Mouse (Mus musculus) lung, embryonic 14.5 days (tissue): ENCODE measurements at regions not wholly inside any gene's neighbourhood (a gene's known extent, or its start where the extent isn't known, plus 50 kb on each side); places are given as distances from the start of the nearest gene placed in this dataset.
A peak's percentile ranks its signal among the peaks of the same experiment; 100 is the strongest.
"Not testable (repeated sequence)": the region's sequence is repeated elsewhere in the genome, so short reads cannot be mapped to it uniquely, and the experiment has no call there.

Experiments used
- ATAC-seq: fragments of 200-750 bp; cut with Nextera tagmentation; 2 replicates; pipeline ENCODE4 v1.8.0; 2017; ENCODE audit warnings: mild to moderate bottlenecking, moderate TSS enrichment, moderate library complexity; ENCODE audit not compliant: insufficient read depth
- DNase-seq: peaks from one replicate; pipeline ENCODE4 v3.0.0-alpha.2; 2015
- H3K27ac ChIP-seq: fragments of 300-500 bp; sonication (generic); 2 replicates; pipeline ENCODE4 v1.5.1; 2014; ENCODE audit warnings: low read depth, mild to moderate bottlenecking, moderate library complexity
- H3K27me3 ChIP-seq: fragments of 300-500 bp; sonication (generic); 2 replicates; pipeline ENCODE4 v1.6.1; 2014; ENCODE audit warnings: low read length, control low read depth; ENCODE audit not compliant: insufficient read depth
- H3K36me3 ChIP-seq: fragments of 300-500 bp; sonication (generic); 2 replicates; pipeline ENCODE4 v1.6.1; 2014; ENCODE audit warnings: control low read depth; ENCODE audit not compliant: insufficient read depth
- H3K4me1 ChIP-seq: fragments of 300-500 bp; sonication (generic); 2 replicates; pipeline ENCODE4 v1.6.1; 2014; ENCODE audit warnings: antibody characterized with exemption, control low read depth; ENCODE audit not compliant: insufficient read depth
- H3K4me2 ChIP-seq: fragments of 300-500 bp; sonication (generic); 2 replicates; pipeline ENCODE4 v1.6.1; 2014; ENCODE audit warnings: mild to moderate bottlenecking
- H3K4me3 ChIP-seq: fragments of 300-500 bp; sonication (generic); 2 replicates; pipeline ENCODE4 v1.5.1; 2014; ENCODE audit warnings: low read depth, low read length
- H3K9ac ChIP-seq: fragments of 300-500 bp; sonication (generic); 2 replicates; pipeline ENCODE4 v1.6.1; 2014
- H3K9me3 ChIP-seq: fragments of 300-500 bp; sonication (generic); 2 replicates; pipeline ENCODE4 v1.6.1; 2016; ENCODE audit warnings: low read depth, low read length, control low read depth
- CTCF ChIP-seq: IDR thresholded peaks from 2 replicates; pipeline ENCODE4 v1.5.1; 2016; ENCODE audit warnings: antibody characterized with exemption, low read depth
- WGBS: fragments of 180-500 bp; shearing (Covaris S2); extraction: QIAGEN DNeasy Blood & Tissue Kit; methylation state at CpG from one replicate; pipeline ENCODE4 v1.1.7; 2014; 5-methylcytosine and 5-hydroxymethylcytosine counted together

GRCm38 (mm10) chr13:78904102-78904501 lies 704.5 kb upstream of the Nr2f1 start:
- ATAC-seq (no peak), DNase-seq (no peak)
- H3K27me3 ChIP-seq, result no peaks in the 10 kb centered on the region
- H3K9me3 ChIP-seq, result no peaks in the 10 kb centered on the region
- no peak overlapping the region for H3K9ac ChIP-seq
- H3K4me2 ChIP-seq, result no peak overlapping the region
- H3K27ac ChIP-seq, result no peak overlapping the region
- no peak overlapping the region for H3K4me3 ChIP-seq
- peaks cover 5% of the 10 kb centered on the region; the same call in 1 of the 2 replicates for H3K4me1 ChIP-seq
- no peaks in the 10 kb centered on the region for H3K36me3 ChIP-seq
- no peak for TF ChIP-seq CTCF

GRCm38 (mm10) chr13:78900693-78901092 lies 701.1 kb upstream of the Nr2f1 start:
- Histone ChIP-seq H3K27me3 (no peaks in the 10 kb centered on the region), H3K27ac (no peak overlapping the region), H3K4me2 (no peak overlapping the region), H3K9ac (no peak overlapping the region), H3K4me3 (no peak overlapping the region), H3K9me3 (no peaks in the 10 kb centered on the region), H3K4me1 (peaks cover 5% of the 10 kb centered on the region; the same call in 1 of the 2 replicates), H3K36me3 (no peaks in the 10 kb centered on the region)
- DNase-seq, result peak; percentile 84
- 20% methylated on average over 1 of the region's 1 CpGs for WGBS
- TF ChIP-seq CTCF, result no peak
- ATAC-seq, result peak; percentile 56; the same call in 1 of the 2 replicates

GRCm38 (mm10) chr13:78892252-78892651 lies 692.7 kb upstream of the Nr2f1 start:
- ATAC-seq, result no peak
- WGBS, result 75% methylated on average over 2 of the region's 2 CpGs
- Histone ChIP-seq H3K36me3 (no peaks in the 10 kb centered on the region), H3K27ac (no peak overlapping the region), H3K9ac (no peak overlapping the region), H3K4me2 (no peak overlapping the region), H3K9me3 (no peaks in the 10 kb centered on the region), H3K4me1 (no peaks in the 10 kb centered on the region), H3K4me3 (no peak overlapping the region), H3K27me3 (no peaks in the 10 kb centered on the region)
- TF ChIP-seq CTCF, result no peak
- DNase-seq, result no peak

- ATAC-seq, result peak; percentile 89
- whole genome bisulfite sequencing, result 29% methylated on average over 1 of the region's 1 CpGs
- H3K36me3 ChIP-seq, result no peaks in the 10 kb centered on the region
- H3K27me3 ChIP-seq, result no peaks in the 10 kb centered on the region
- H3K4me3 ChIP-seq, result no peak overlapping the region
- peak; percentile 73 for DNase-seq
- no peak for TF ChIP-seq CTCF
- H3K4me1 ChIP-seq, result no peaks in the 10 kb centered on the region
- peak overlapping the region; percentile 58; the same call in 1 of the 2 replicates for H3K27ac ChIP-seq
- H3K9ac ChIP-seq, result no peak overlapping the region
- no peak overlapping the region for H3K4me2 ChIP-seq
- H3K9me3 ChIP-seq, result no peaks in the 10 kb centered on the region
Observed at GRCm38 (mm10) chr13:78883062-78883461, 683.5 kb upstream of the Nr2f1 start.

- no peaks in the 10 kb centered on the region for H3K36me3 ChIP-seq
- no peaks in the 10 kb centered on the region for H3K27me3 ChIP-seq
- H3K4me1 ChIP-seq, result no peaks in the 10 kb centered on the region
- no peak overlapping the region for H3K4me2 ChIP-seq
- H3K27ac ChIP-seq, result no peak overlapping the region
- H3K9me3 ChIP-seq, result no peaks in the 10 kb centered on the region
- no peak overlapping the region for H3K4me3 ChIP-seq
- TF ChIP-seq CTCF, result no peak
- 69% methylated on average over 5 of the region's 5 CpGs for WGBS
- H3K9ac ChIP-seq, result no peak overlapping the region
- no peak for DNase-seq
- no peak for ATAC-seq
Observed at GRCm38 (mm10) chr13:78872582-78872981, 673.0 kb upstream of the Nr2f1 start.

- Histone ChIP-seq H3K36me3 (no peaks in the 10 kb centered on the region), H3K4me3 (no peak overlapping the region), H3K4me1 (no peaks in the 10 kb centered on the region), H3K9ac (no peak overlapping the region), H3K9me3 (no peaks in the 10 kb centered on the region), H3K27me3 (no peaks in the 10 kb centered on the region), H3K4me2 (no peak overlapping the region), H3K27ac (no peak overlapping the region)
- no peak for TF ChIP-seq CTCF
- 18% methylated on average over 6 of the region's 6 CpGs for WGBS
- DNase-seq (no peak), ATAC-seq (no peak)
Observed at GRCm38 (mm10) chr13:78871976-78872375, 672.4 kb upstream of the Nr2f1 start.

GRCm38 (mm10) chr13:78871254-78871653 lies 671.7 kb upstream of the Nr2f1 start:
- 28% methylated on average over 2 of the region's 2 CpGs for WGBS
- ATAC-seq, result no peak
- DNase-seq, result no peak
- Histone ChIP-seq H3K9me3 (no peaks in the 10 kb centered on the region), H3K27ac (no peak overlapping the region), H3K4me3 (no peak overlapping the region), H3K4me2 (no peak overlapping the region), H3K27me3 (no peaks in the 10 kb centered on the region), H3K9ac (no peak overlapping the region), H3K4me1 (no peaks in the 10 kb centered on the region), H3K36me3 (no peaks in the 10 kb centered on the region)
- TF ChIP-seq CTCF, result no peak

- not testable (repeated sequence) for H3K4me3 ChIP-seq, H3K9me3 ChIP-seq, H3K4me2 ChIP-seq, H3K36me3 ChIP-seq, H3K27me3 ChIP-seq, DNase-seq, ATAC-seq, H3K4me1 ChIP-seq, H3K9ac ChIP-seq, H3K27ac ChIP-seq
- WGBS, result 89% methylated on average over 4 of the region's 4 CpGs
Observed at GRCm38 (mm10) chr13:78824357-78824756, 624.8 kb upstream of the Nr2f1 start.
